Mouse (Mus musculus): Measurements from ENCODE around the gene Trpc3.
"Not testable (repeated sequence)": the region's sequence is repeated elsewhere in the genome, so short reads cannot be mapped to it uniquely, and the experiment has no call there.

The Trpc3 gene

DNA sequence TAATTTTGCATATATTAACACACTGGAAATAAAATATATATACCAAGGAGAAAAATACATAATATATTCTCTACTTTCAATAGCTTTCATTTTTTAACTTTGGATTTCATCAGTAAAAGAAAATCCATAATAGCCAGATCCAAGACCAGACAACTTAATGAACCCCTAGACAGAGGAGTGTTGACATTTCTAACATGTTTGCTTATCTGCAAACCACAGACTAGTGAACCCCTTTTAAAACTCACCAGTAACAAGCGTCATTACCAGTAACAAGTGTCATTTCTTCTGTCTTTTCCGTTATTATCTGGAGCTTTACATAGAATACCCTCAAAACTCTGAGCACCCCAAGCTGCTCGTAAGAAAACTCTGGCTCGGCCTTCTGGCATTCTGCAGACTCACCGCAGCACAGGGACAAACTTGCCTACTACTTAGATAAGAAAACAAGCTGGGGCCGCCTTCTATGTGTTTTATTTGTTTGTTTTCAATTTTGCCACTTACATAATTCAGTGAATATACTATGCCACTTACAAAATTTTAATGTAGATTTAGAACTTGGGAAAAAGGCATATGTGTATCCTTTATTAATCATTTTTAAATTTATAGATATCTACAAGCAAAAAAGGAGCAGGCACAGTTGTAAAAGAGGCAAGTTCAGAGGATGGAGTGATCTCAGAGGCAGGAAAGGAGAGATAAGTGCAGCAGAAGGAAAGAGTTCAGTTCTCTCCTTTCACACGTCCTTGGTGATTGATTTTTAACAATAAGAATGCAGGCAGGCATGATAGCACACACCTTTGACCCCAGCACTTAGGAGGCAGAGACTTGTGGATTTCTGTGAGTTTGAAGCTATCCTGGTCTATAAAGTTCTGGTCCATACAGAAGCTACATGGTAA, 83.8 kb downstream of the Trpc3 start:
- DNase-seq (ENCODE audit: low read depth in 1 of 2, low spot score in 2 of 2): no peak

DNA sequence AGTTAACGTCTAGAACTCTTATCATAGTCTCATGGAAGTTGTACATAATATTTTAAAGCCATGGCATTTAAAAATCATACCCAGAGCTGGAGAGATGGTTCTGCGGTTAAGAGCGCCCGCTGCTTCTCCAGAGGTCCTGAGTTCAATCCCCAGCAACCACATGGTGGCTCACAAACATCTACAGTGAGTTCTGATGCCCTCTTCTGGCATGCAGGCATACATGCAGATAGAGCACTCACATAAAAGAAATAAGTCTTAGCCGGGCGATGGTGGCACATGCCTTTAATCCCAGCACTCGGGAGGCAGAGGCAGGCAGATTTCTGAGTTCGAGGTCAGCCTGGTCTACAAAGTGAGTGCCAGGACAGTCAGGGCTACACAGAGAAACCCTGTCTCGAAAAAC, 90.2 kb downstream of the Trpc3 start:
- not testable (repeated sequence) for DNase-seq (ENCODE audit: low read depth in 1 of 2, low spot score in 2 of 2)

DNA sequence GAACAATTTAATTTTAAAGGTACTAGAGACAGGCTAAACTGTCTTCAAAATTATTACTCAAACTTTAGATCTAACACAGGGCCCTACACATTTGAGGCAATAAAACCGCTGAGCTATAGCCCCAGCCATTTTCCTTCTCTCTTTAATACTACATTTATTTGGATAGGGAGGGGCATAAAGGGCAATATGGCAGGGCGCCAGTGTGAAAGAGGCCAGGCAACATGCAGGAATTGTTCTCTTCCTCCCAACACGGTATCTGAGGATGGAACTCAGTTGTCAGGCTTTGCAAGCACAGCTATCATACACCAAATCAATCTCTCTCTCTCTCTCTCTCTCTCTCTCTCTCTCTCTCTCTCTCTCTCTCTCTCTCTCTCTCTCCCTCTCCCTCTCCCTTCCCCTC, 91.2 kb downstream of the Trpc3 start:
- DNase-seq (ENCODE audit: low read depth in 1 of 2, low spot score in 2 of 2): no peak

DNA sequence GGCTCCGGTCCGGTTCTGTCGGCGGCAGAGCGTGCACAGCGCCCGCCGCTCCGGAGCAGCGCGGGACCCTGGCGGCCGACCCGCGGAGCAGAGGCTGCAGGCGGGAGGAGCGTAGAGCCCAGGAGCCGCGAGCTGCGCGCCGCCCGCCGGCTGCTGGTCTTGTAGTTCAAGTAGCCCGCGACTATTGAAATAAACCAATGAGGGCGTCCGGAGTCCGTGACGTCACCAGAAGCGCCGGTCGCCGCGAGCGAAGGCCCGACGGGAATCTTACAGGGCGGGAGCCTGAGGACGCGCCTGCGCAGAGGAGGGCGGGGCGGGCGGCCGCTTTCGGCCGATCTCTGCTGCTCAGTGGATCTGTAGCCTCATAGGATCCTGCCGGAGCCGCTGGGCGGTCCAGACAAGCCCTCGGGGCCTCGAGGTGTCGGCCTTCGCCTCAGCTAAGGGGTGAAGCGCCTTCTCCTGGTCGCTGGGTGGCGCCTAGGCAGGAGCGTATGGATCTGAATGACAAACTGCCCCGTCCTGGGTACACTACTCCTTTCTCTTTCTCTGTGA, 118.1 kb downstream of the Trpc3 start, which contains the start of gene Ccna2:
Gene Ccna2, minus strand, starts transcription at position 324 of the 552 bp plus-strand sequence.
- DNase-seq (ENCODE audit: low read depth in 1 of 2, low spot score in 2 of 2): peak; percentile 96

DNA sequence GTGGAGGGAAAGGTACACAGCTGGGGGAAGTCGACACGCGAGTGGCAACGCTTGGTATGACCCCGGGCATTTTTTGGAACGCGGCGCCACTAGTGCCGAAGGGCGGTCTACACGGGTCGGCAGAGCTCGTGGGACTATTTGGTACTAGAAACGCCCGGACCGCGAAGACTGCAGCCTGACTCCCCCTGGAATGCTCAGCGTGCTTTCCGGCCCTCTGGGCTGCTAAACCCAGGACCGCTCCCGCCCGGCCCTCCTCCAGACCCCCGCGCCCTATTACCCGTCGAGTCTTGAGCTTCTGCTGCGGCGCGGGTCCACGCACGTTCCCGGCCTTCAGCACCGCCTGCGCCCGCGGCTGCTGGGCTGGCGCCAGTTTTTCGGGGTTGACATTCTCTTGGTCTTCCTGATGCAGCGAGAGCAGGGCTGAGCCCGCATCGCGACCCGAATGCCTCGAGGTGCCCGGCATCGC, 118.6 kb downstream of the Trpc3 start:
- DNase-seq (ENCODE audit: low read depth in 1 of 2, low spot score in 2 of 2): no peak
